Mouse (Mus musculus): ENCODE measurements around the gene Itgad.

- TF ChIP-seq CTCF (IDR thresholded peaks at IDR 0.05; ENCODE audit: low read depth, low read length) (no peak), EP300 (IDR thresholded peaks at IDR 0.05; ENCODE audit: insufficient read depth, low read depth, low read length) (no peak), POLR2A (IDR thresholded peaks at IDR 0.05; ENCODE audit: insufficient read depth, low read length) (no peak)
Observed at GRCm38 (mm10) chr7:128267813-128268212, 113.6 kb downstream of the Itgad start.
